Mouse (Mus musculus): Measurements from ENCODE around the gene Fancd2os.

- TF ChIP-seq CTCF (IDR thresholded peaks at IDR 0.05; ENCODE audit: control insufficient read depth, insufficient read depth, low read length) (no peak), POLR2A (IDR thresholded peaks at IDR 0.05; ENCODE audit: borderline replicate concordance, control insufficient read depth, low read depth, low read length) (no peak)
Measured at GRCm38 (mm10) chr6:113609293-113609692, 8.8 kb upstream of the Fancd2os start.

Measured in bone marrow, adult 2 months (tissue).